Comparison of ENCODE assay signal across 8 mouse cellular contexts in genomic region chr7:45122561-45123185, GRCm38 (mm10). TPM values are rescaled to one million over a fixed set of nuclear protein-coding genes. Genes with fewer than 3 reads are reported as not detected.
DNase-seq lines count a peak whose midpoint lies in the region; ATAC-seq and TF ChIP-seq lines count a peak whose summit lies in the region.

No protein-coding gene starts in this region.

- H3K4me1 ChIP-seq in lung, embryonic 15.5 days, result peaks cover 53% of the 10 kb centered on the region
- peaks cover 56% of the 10 kb centered on the region for H3K4me1 ChIP-seq in forebrain, embryonic 10.5 days
- H3K4me1 ChIP-seq in intestine, postnatal 0 days (replicated peaks; ENCODE audit: control insufficient read depth, insufficient read depth, low read length), result peaks cover 5% of the 10 kb centered on the region; the same call in 1 of the 2 replicates
- peaks cover 52% of the 10 kb centered on the region for H3K4me1 ChIP-seq in neural tube, embryonic 15.5 days

- H3K27ac ChIP-seq in lung, embryonic 15.5 days, result peak overlapping the region; percentile 26; the same call in 1 of the 2 replicates
- H3K27ac ChIP-seq in forebrain, embryonic 10.5 days, result peak overlapping the region; percentile 98
- peak overlapping the region; percentile 86; the same call in 1 of the 2 replicates for H3K27ac ChIP-seq in intestine, postnatal 0 days (ENCODE audit: low read depth, low read length)
- H3K27ac ChIP-seq in neural tube, embryonic 15.5 days (replicated peaks), result peak overlapping the region; percentile 92; the same call in 1 of the 2 replicates

- peak overlapping the region; percentile 61 for H3K4me2 ChIP-seq in lung, embryonic 15.5 days
- H3K4me2 ChIP-seq in intestine, postnatal 0 days (replicated peaks; ENCODE audit: low read depth), result peak overlapping the region; percentile 78
- peak overlapping the region; percentile 66 for H3K4me2 ChIP-seq in neural tube, embryonic 15.5 days

- no peak for TF ChIP-seq CTCF in intestine, postnatal 0 days (IDR thresholded peaks at IDR 0.05; ENCODE audit: low read depth)

- H3K4me3 ChIP-seq in lung, embryonic 15.5 days, result peak overlapping the region; percentile 91
- H3K4me3 ChIP-seq in forebrain, embryonic 10.5 days, result peak overlapping the region; percentile 98
- peak overlapping the region; percentile 68 for H3K4me3 ChIP-seq in intestine, postnatal 0 days (ENCODE audit: low read depth, low read length)
- H3K4me3 ChIP-seq in neural tube, embryonic 15.5 days (replicated peaks), result peak overlapping the region; percentile 89

- no peak for DNase-seq in lung, postnatal 25 days (ENCODE audit: low spot score)
- no peak for DNase-seq in forebrain, embryonic 10.5 days (ENCODE audit: extremely low spot score, low spot score)
- no peak for DNase-seq in right cerebral cortex, postnatal 36 days (ENCODE audit: low spot score in 2 of 2)
- no peak for DNase-seq in left cerebral cortex, adult 9 months (ENCODE audit: low spot score in 2 of 2)
- no peak for DNase-seq in spleen, adult 18-20 months

- H3K36me3 ChIP-seq in lung, embryonic 15.5 days, result peaks cover 71% of the 10 kb centered on the region
- H3K36me3 ChIP-seq in forebrain, embryonic 10.5 days (replicated peaks), result peaks cover 86% of the 10 kb centered on the region
- H3K36me3 ChIP-seq in intestine, postnatal 0 days (ENCODE audit: control insufficient read depth, insufficient read depth), result peaks cover 67% of the 10 kb centered on the region
- peaks cover 72% of the 10 kb centered on the region for H3K36me3 ChIP-seq in neural tube, embryonic 15.5 days

- H3K9ac ChIP-seq in lung, embryonic 15.5 days, result peak overlapping the region; percentile 97
- H3K9ac ChIP-seq in intestine, postnatal 0 days (ENCODE audit: low read depth, low read length), result peak overlapping the region; percentile 88
- H3K9ac ChIP-seq in neural tube, embryonic 15.5 days (replicated peaks), result peak overlapping the region; percentile 94

- no peaks in the 10 kb centered on the region for H3K9me3 ChIP-seq in lung, embryonic 15.5 days
- no peaks in the 10 kb centered on the region for H3K9me3 ChIP-seq in forebrain, embryonic 10.5 days
- H3K9me3 ChIP-seq in intestine, postnatal 0 days (ENCODE audit: control insufficient read depth), result no peaks in the 10 kb centered on the region
- H3K9me3 ChIP-seq in neural tube, embryonic 15.5 days (replicated peaks), result no peaks in the 10 kb centered on the region

- no peaks in the 10 kb centered on the region for H3K27me3 ChIP-seq in lung, embryonic 15.5 days
- H3K27me3 ChIP-seq in forebrain, embryonic 10.5 days (ENCODE audit: poor library complexity, severe bottlenecking), result no peaks in the 10 kb centered on the region
- no peaks in the 10 kb centered on the region for H3K27me3 ChIP-seq in intestine, postnatal 0 days (replicated peaks; ENCODE audit: control insufficient read depth, insufficient read depth, low read length)
- H3K27me3 ChIP-seq in neural tube, embryonic 15.5 days (replicated peaks), result no peaks in the 10 kb centered on the region

- ATAC-seq in lung, embryonic 15.5 days (ENCODE audit: borderline replicate concordance, extremely low read depth, low FRiP score, low TSS enrichment), result no peak
- no peak for ATAC-seq in intestine, postnatal 0 days
- no peak for ATAC-seq in neural tube, embryonic 15.5 days (ENCODE audit: low FRiP score)

- WGBS in lung, embryonic 15.5 days, result 68% methylated on average over 15 of the region's 15 CpGs
- WGBS in forebrain, embryonic 10.5 days, result 90% methylated on average over 15 of the region's 15 CpGs
- 69% methylated on average over 15 of the region's 15 CpGs for WGBS in intestine, postnatal 0 days
- 89% methylated on average over 15 of the region's 15 CpGs for WGBS in neural tube, embryonic 15.5 days

RNA-seq across cellular contexts. Expression of gene Rps11, which starts 1.6 kb away (rescaled TPM):
- 1,432 and 1,559 TPM in 2 replicates for polyA plus RNA-seq in lung, embryonic 15.5 days (2015; fragmentation: Nextera tagmentation; extraction: Ambion mirVana)
- 1,843 and 1,853 TPM in 2 replicates for polyA plus RNA-seq in forebrain, embryonic 10.5 days (2016; fragmentation: Nextera tagmentation; extraction: Ambion mirVana)
- 1,691 and 1,755 TPM in 2 replicates for polyA plus RNA-seq in intestine, postnatal 0 days (2015; fragmentation: Nextera tagmentation; extraction: Ambion mirVana)
- polyA plus RNA-seq in neural tube, embryonic 15.5 days (2015; fragmentation: Nextera tagmentation; extraction: Ambion mirVana), result 759 and 947 TPM in 2 replicates

RNA-seq across cellular contexts. Expression of gene Rpl13a, which starts 5.9 kb away (rescaled TPM):
- 1,187 and 1,308 TPM in 2 replicates for polyA plus RNA-seq in lung, embryonic 15.5 days (2015; fragmentation: Nextera tagmentation; extraction: Ambion mirVana)
- 1,219 and 1,234 TPM in 2 replicates for polyA plus RNA-seq in forebrain, embryonic 10.5 days (2016; fragmentation: Nextera tagmentation; extraction: Ambion mirVana)
- 1,616 and 1,752 TPM in 2 replicates for polyA plus RNA-seq in intestine, postnatal 0 days (2015; fragmentation: Nextera tagmentation; extraction: Ambion mirVana)
- 649 and 787 TPM in 2 replicates for polyA plus RNA-seq in neural tube, embryonic 15.5 days (2015; fragmentation: Nextera tagmentation; extraction: Ambion mirVana)

RNA-seq across cellular contexts. Expression of gene Gm45713, which starts 13.4 kb away (rescaled TPM):
- polyA plus RNA-seq in lung, embryonic 15.5 days (2015; fragmentation: Nextera tagmentation; extraction: Ambion mirVana), result 0.19 and 0.20 TPM in 2 replicates
- 0.11 and 0.27 TPM in 2 replicates for polyA plus RNA-seq in forebrain, embryonic 10.5 days (2016; fragmentation: Nextera tagmentation; extraction: Ambion mirVana)
- polyA plus RNA-seq in intestine, postnatal 0 days (2015; fragmentation: Nextera tagmentation; extraction: Ambion mirVana), result 0.70 and 0.82 TPM in 2 replicates
- polyA plus RNA-seq in neural tube, embryonic 15.5 days (2015; fragmentation: Nextera tagmentation; extraction: Ambion mirVana), result 0.12 and 0.24 TPM in 2 replicates

RNA-seq across cellular contexts. Expression of gene Flt3l, which starts 13.6 kb away (rescaled TPM):
- 1.5 and 8.3 TPM in 2 replicates for polyA plus RNA-seq in lung, embryonic 15.5 days (2015; fragmentation: Nextera tagmentation; extraction: Ambion mirVana)
- polyA plus RNA-seq in forebrain, embryonic 10.5 days (2016; fragmentation: Nextera tagmentation; extraction: Ambion mirVana), result 1.1 and 1.4 TPM in 2 replicates
- 2.1 and 2.7 TPM in 2 replicates for polyA plus RNA-seq in intestine, postnatal 0 days (2015; fragmentation: Nextera tagmentation; extraction: Ambion mirVana)
- polyA plus RNA-seq in neural tube, embryonic 15.5 days (2015; fragmentation: Nextera tagmentation; extraction: Ambion mirVana), result 1.8 and 3.8 TPM in 2 replicates

RNA-seq across cellular contexts. Expression of gene Fcgrt, which starts 19.0 kb away (rescaled TPM):
- polyA plus RNA-seq in lung, embryonic 15.5 days (2015; fragmentation: Nextera tagmentation; extraction: Ambion mirVana), result 73.6 and 83.1 TPM in 2 replicates
- 5.5 and 5.9 TPM in 2 replicates for polyA plus RNA-seq in forebrain, embryonic 10.5 days (2016; fragmentation: Nextera tagmentation; extraction: Ambion mirVana)
- polyA plus RNA-seq in intestine, postnatal 0 days (2015; fragmentation: Nextera tagmentation; extraction: Ambion mirVana), result 2,929 and 3,267 TPM in 2 replicates
- 33.8 and 42.7 TPM in 2 replicates for polyA plus RNA-seq in neural tube, embryonic 15.5 days (2015; fragmentation: Nextera tagmentation; extraction: Ambion mirVana)

Comparison
In these comparisons a context has a peak if more than half of its experiments do, and no peak if none do; other contexts are left out.
1. H3K27ac ChIP-seq: peak in every context shown above with its lines; median percentile 98 in forebrain, embryonic 10.5 days; 92 in neural tube, embryonic 15.5 days; 86 in intestine, postnatal 0 days; 26 in lung, embryonic 15.5 days.